ENCODE assay signal across 8 mouse cellular contexts in the genomic region with DNA sequence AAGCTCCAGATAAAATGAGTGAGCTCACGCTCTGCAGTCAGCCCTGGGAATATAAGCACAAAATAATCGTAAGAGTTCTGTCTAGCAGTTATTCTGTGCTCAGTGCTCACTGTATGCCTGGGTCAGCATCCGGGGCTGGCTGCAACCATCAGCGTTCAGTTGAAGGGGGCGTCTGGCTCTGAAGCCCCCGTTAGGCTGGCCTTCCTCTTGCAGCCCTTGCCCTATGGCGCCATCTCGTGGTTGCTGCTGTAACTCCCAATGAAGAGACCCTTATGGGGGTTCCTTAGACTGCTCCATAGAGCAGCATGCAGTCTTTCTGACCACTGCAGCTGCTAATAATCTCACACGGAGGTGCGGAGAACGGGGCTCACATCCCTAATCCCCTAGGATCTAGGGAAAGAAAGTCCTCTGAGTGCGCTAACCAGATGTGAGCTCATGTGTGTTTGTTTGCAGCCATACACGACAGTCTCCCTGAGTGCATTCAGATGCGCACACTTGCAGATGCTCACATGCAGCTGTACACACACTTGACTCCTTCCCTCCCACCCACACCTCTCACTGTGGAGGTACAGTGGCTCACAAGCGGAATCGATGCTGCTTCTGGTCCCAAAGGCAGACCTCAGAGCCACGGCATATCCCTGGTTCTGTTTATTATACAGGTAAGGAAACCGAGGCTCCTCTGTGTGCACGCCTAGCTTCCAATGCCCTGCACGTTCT. TPM values are rescaled to one million over a fixed set of nuclear protein-coding genes. Genes with fewer than 3 reads are reported as not detected.
DNase-seq lines count a peak whose midpoint lies in the region; ATAC-seq lines count a peak whose summit lies in the region.

No protein-coding gene starts in this region.

- H3K36me3 ChIP-seq in embryonic facial prominence, embryonic 11.5 days (replicated peaks; ENCODE audit: control insufficient read depth, insufficient read depth, low read depth, low read length) = no peaks in the 10 kb centered on the region; the same call in none of the 2 replicates
- H3K36me3 ChIP-seq in kidney, embryonic 16.5 days (ENCODE audit: insufficient read depth, low read length) = peaks cover 22% of the 10 kb centered on the region

- no peaks in the 10 kb centered on the region for H3K9me3 ChIP-seq in embryonic facial prominence, embryonic 11.5 days (replicated peaks; ENCODE audit: control insufficient read depth, low read length)
- no peaks in the 10 kb centered on the region for H3K9me3 ChIP-seq in kidney, embryonic 16.5 days (ENCODE audit: low read length)

- H3K4me3 ChIP-seq in embryonic facial prominence, embryonic 11.5 days (ENCODE audit: low read depth, low read length) = no peak overlapping the region
- H3K4me3 ChIP-seq in kidney, embryonic 16.5 days (ENCODE audit: low read length) = no peak overlapping the region

- peak; percentile 81 for ATAC-seq in embryonic facial prominence, embryonic 11.5 days (replicated peaks; ENCODE audit: insufficient number of reproducible peaks, low FRiP score, low TSS enrichment, low read depth)
- ATAC-seq in kidney, embryonic 16.5 days (ENCODE audit: low FRiP score, low TSS enrichment) = 0 out of 2 replicates have a peak, but pooled peaks have one; percentile 43

- no peak overlapping the region for H3K4me2 ChIP-seq in embryonic facial prominence, embryonic 11.5 days (ENCODE audit: low read depth, low read length)
- H3K4me2 ChIP-seq in kidney, embryonic 16.5 days (replicated peaks; ENCODE audit: low read depth, low read length) = peak overlapping the region; percentile 36; the same call in 1 of the 2 replicates

- no peak overlapping the region for H3K9ac ChIP-seq in embryonic facial prominence, embryonic 11.5 days (replicated peaks; ENCODE audit: low read length)
- H3K9ac ChIP-seq in kidney, embryonic 16.5 days (replicated peaks; ENCODE audit: low read length) = no peak overlapping the region

- DNase-seq in A20 (ENCODE audit: low read depth, low spot score) (peak; percentile 59), liver (peak; percentile 72)
- DNase-seq in adrenal gland, adult 18-20 months (ENCODE audit: low spot score in 2 of 2) = peak; percentile 43 to 62
- peak; percentile 88 for DNase-seq in embryonic facial prominence, embryonic 11.5 days (ENCODE audit: low spot score)
- peak; percentile 40 for DNase-seq in heart, adult 8-10 months (ENCODE audit: low spot score)
- peak; percentile 11 to 34 for DNase-seq in natural killer cell, adult 2 months (ENCODE audit: low spot score in 2 of 2)
- peak; percentile 89 for DNase-seq in testis, postnatal 10 days (ENCODE audit: low spot score)

- 34% methylated on average over 20 of the region's 20 CpGs for WGBS in embryonic facial prominence, embryonic 11.5 days
- 34% methylated on average over 20 of the region's 20 CpGs for WGBS in kidney, embryonic 16.5 days

- no peaks in the 10 kb centered on the region for H3K27me3 ChIP-seq in embryonic facial prominence, embryonic 11.5 days (ENCODE audit: control insufficient read depth, insufficient read depth, low read length)
- H3K27me3 ChIP-seq in kidney, embryonic 16.5 days (ENCODE audit: insufficient read depth, low read length) = peaks cover 2% of the 10 kb centered on the region; the same call in 1 of the 2 replicates

- H3K4me1 ChIP-seq in embryonic facial prominence, embryonic 11.5 days (ENCODE audit: control insufficient read depth, insufficient read depth, low read length) = no peaks in the 10 kb centered on the region
- H3K4me1 ChIP-seq in kidney, embryonic 16.5 days (ENCODE audit: insufficient read depth, low read length) = no peaks in the 10 kb centered on the region

- no peak overlapping the region for H3K27ac ChIP-seq in embryonic facial prominence, embryonic 11.5 days (replicated peaks; ENCODE audit: low read depth, low read length)
- H3K27ac ChIP-seq in kidney, embryonic 16.5 days (ENCODE audit: low read length) = no peak overlapping the region

RNA-seq across cellular contexts. Expression of gene Bms1, which starts 39.7 kb away (rescaled TPM):
- 10 to 100 TPM; 23.9 to 32.7 TPM for total RNA-seq in adrenal gland, adult 18-20 months (2021)
- polyA plus RNA-seq in embryonic facial prominence, embryonic 11.5 days (2014; fragmentation: Nextera tagmentation; extraction: Ambion mirVana) = 53.3 and 54.3 TPM in 2 replicates
- 10 to 100 TPM; 19.4 to 20.7 (median 19.8) TPM for total RNA-seq in heart, adult 8-10 months (2022)
- 40.0 and 40.4 TPM in 2 replicates for polyA plus RNA-seq in kidney, embryonic 16.5 days (2015; fragmentation: Nextera tagmentation; extraction: Ambion mirVana)

Comparison
In these comparisons a context has a peak if more than half of its experiments do, and no peak if none do; other contexts are left out.
1. DNase-seq: peak in every context shown above with its lines; median percentile 89 in testis, postnatal 10 days; 88 in embryonic facial prominence, embryonic 11.5 days; 72 in liver; 59 in A20; 52 in adrenal gland, adult 18-20 months; 40 in heart, adult 8-10 months; 22 in natural killer cell, adult 2 months.